24 mouse cellular contexts compared by ENCODE assay signal in genomic region chr19:43850026-43850425, GRCm38 (mm10).
DNase-seq lines count a peak whose midpoint lies in the region; ATAC-seq and TF ChIP-seq lines count a peak whose summit lies in the region.
"Had no signal": no experiment of that assay in that cellular context is flagged by ENCODE, and none has a peak within 500 bp of the region (broad histone marks: within the 10 kb centered on the region; RNA-seq: fewer than 3 reads in every experiment).

No protein-coding gene starts in this region.

- H3K4me2 ChIP-seq in stomach, postnatal 0 days (replicated peaks; ENCODE audit: low read depth) = no peak overlapping the region
- H3K4me2 ChIP-seq: heart, embryonic 12.5 days; heart, embryonic 15.5 days; hindbrain, embryonic 13.5 days; intestine, embryonic 15.5 days had no signal

- peaks cover 49% of the 10 kb centered on the region for H3K36me3 ChIP-seq in stomach, postnatal 0 days (ENCODE audit: control insufficient read depth, insufficient read depth, low read length)
- H3K36me3 ChIP-seq: G1E had no signal

- no peak for ATAC-seq in stomach, postnatal 0 days (ENCODE audit: low FRiP score, low TSS enrichment)
- ATAC-seq: activated CD4-positive, CD25-positive, alpha-beta regulatory T cell, adult 4 months; CD4-positive, CD25-positive, alpha-beta regulatory T cell, adult 4 months; forebrain, embryonic 14.5 days; forebrain, postnatal 0 days; hindbrain, embryonic 16.5 days; intestine, embryonic 15.5 days; Patski had no signal

- intact Hi-C loops in gastrocnemius, adult 2 months (cut with DNase I) = loop anchor here (5.0 kb wide), 1 partner anchor 87 kb away; no protein-coding TSS in a partner anchor

- H3K27ac ChIP-seq in stomach, postnatal 0 days (replicated peaks) = no peak overlapping the region
- H3K27ac ChIP-seq in gastrocnemius, adult 2 months = no peak overlapping the region
- H3K27ac ChIP-seq: heart, embryonic 15.5 days; hindbrain, embryonic 10.5 days; hindbrain, embryonic 13.5 days; intestine, embryonic 15.5 days had no signal

- H3K4me1 ChIP-seq in stomach, postnatal 0 days (replicated peaks; ENCODE audit: control insufficient read depth, insufficient read depth) = no peaks in the 10 kb centered on the region
- H3K4me1 ChIP-seq: heart, embryonic 12.5 days; heart, embryonic 15.5 days; hindbrain, embryonic 10.5 days; hindbrain, embryonic 13.5 days had no signal

- H3K9ac ChIP-seq in stomach, postnatal 0 days (ENCODE audit: low read length) = 0 out of 2 replicates have a peak overlapping the region, but pooled peaks have one; percentile 2
- H3K9ac ChIP-seq: forebrain, postnatal 0 days; heart, embryonic 12.5 days; heart, embryonic 15.5 days; hindbrain, embryonic 13.5 days; intestine, embryonic 15.5 days had no signal

- TF ChIP-seq CTCF in stomach, postnatal 0 days (IDR thresholded peaks at IDR 0.05; ENCODE audit: low read depth) = no peak
- TF ChIP-seq CTCF in gastrocnemius, adult 2 months (IDR thresholded peaks at IDR 0.05) = no peak

- H3K9me3 ChIP-seq in stomach, postnatal 0 days (ENCODE audit: control insufficient read depth, low read length) = no peaks in the 10 kb centered on the region
- H3K9me3 ChIP-seq: G1E; heart, embryonic 12.5 days; heart, embryonic 15.5 days; hindbrain, embryonic 10.5 days; hindbrain, embryonic 13.5 days; intestine, embryonic 15.5 days had no signal

- H3K27me3 ChIP-seq in stomach, postnatal 0 days (ENCODE audit: control insufficient read depth, insufficient read depth, low read length) = no peaks in the 10 kb centered on the region
- H3K27me3 ChIP-seq: heart, embryonic 12.5 days; heart, embryonic 15.5 days; hindbrain, embryonic 13.5 days; intestine, embryonic 15.5 days; Patski had no signal

- no peak for TF ChIP-seq EP300 in stomach, postnatal 0 days (optimal IDR thresholded peaks at IDR 0.05)

- DNase-seq in adrenal gland, postnatal 36 days = peak; percentile 36 to 48
- no peak for DNase-seq in adrenal gland, adult 18-20 months (ENCODE audit: low spot score in 2 of 2)
- DNase-seq in R1 (ENCODE audit: low read depth, low spot score) = peak; percentile 70
- no peak for DNase-seq in stomach, postnatal 0 days (ENCODE audit: low spot score)
- DNase-seq in spleen, adult 18-20 months = no peak
- DNase-seq in gastrocnemius, adult 2 months = no peak
- DNase-seq: cerebellum, adult 11-12 months; forebrain, postnatal 0 days; gastrocnemius, postnatal 25 days; heart, adult 18-20 months; heart, postnatal 10 days; heart, postnatal 36 days; kidney, adult 11 months had no signal

- 93% methylated on average over 11 of the region's 11 CpGs for WGBS in stomach, postnatal 0 days

- no peak overlapping the region for H3K4me3 ChIP-seq in stomach, postnatal 0 days (ENCODE audit: low read depth, low read length)
- no peak overlapping the region for H3K4me3 ChIP-seq in gastrocnemius, adult 2 months
- H3K4me3 ChIP-seq: heart, embryonic 12.5 days; heart, embryonic 15.5 days; hindbrain, embryonic 10.5 days; hindbrain, embryonic 13.5 days; intestine, embryonic 15.5 days had no signal

Comparison
In these comparisons a context has a peak if more than half of its experiments do, and no peak if none do; other contexts are left out.
1. DNase-seq: peak in adrenal gland, postnatal 36 days (2 of 2) and R1 (single experiment); none in adrenal gland, adult 18-20 months (0 of 2), stomach, postnatal 0 days (single experiment), spleen, adult 18-20 months (0 of 2) and gastrocnemius, adult 2 months (single experiment).